Mouse (Mus musculus) CH12.LX (cell line): Measurements from ENCODE around the gene Vim.

Experiments
- CTCF ChIP-seq, 2 experiments: IDR thresholded peaks in 1 of 2; conservative IDR thresholded peaks in 1 of 2; 2 replicates each; pipeline ENCODE4 v1.5.1; 2011 to 2012; ENCODE audit warnings: low read depth in 2 of 2, low read length in 2 of 2, improper control_type of control experiment in 1 of 2, inconsistent platforms in 1 of 2, mild to moderate bottlenecking in 1 of 2, moderate library complexity in 1 of 2
- EP300 ChIP-seq: IDR thresholded peaks from 2 replicates; pipeline ENCODE4 v1.6.1; 2011; ENCODE audit warnings: low read length, improper control_type of control experiment
- HCFC1 ChIP-seq: IDR thresholded peaks from 2 replicates; pipeline ENCODE4 v1.6.1; 2012; ENCODE audit warnings: low read depth, mild to moderate bottlenecking, inconsistent platforms, low read length, improper control_type of control experiment
- IRF4 ChIP-seq: IDR thresholded peaks from 2 replicates; pipeline ENCODE4 v1.6.1; 2014; ENCODE audit warnings: low read depth, mild to moderate bottlenecking, inconsistent platforms, low read length, improper control_type of control experiment
- JUN ChIP-seq: IDR thresholded peaks from 2 replicates; pipeline ENCODE4 v1.6.1; 2011; ENCODE audit warnings: low read depth, mild to moderate bottlenecking, low read length, improper control_type of control experiment, moderate library complexity; ENCODE audit not compliant: insufficient read depth
- POLR2AphosphoS2 ChIP-seq: IDR thresholded peaks from 2 replicates; pipeline ENCODE4 v1.6.1; 2011; ENCODE audit warnings: low read depth, low read length, improper control_type of control experiment
- RCOR1 ChIP-seq: conservative IDR thresholded peaks from 2 replicates; pipeline ENCODE4 v1.6.1; 2012; ENCODE audit warnings: low read depth, mild to moderate bottlenecking, inconsistent platforms, low read length, improper control_type of control experiment
- SMC3 ChIP-seq: IDR thresholded peaks from 2 replicates; pipeline ENCODE4 v1.6.1; 2011; ENCODE audit warnings: low read depth, low read length, improper control_type of control experiment

- TF ChIP-seq SMC3: no peak
- TF ChIP-seq JUN: no peak
- no peak for TF ChIP-seq EP300
- TF ChIP-seq CTCF (conservative IDR thresholded peaks at IDR 0.05 in 1 of 2, IDR thresholded peaks at IDR 0.05 in 1 of 2; ENCODE audit: low read depth in 2 of 2, low read length in 2 of 2): no peak
- no peak; the same call in 1 of the 2 replicates for TF ChIP-seq IRF4
- no peak for TF ChIP-seq RCOR1
- TF ChIP-seq POLR2AphosphoS2: no peak
- peak; percentile 88 for TF ChIP-seq HCFC1
Observed at GRCm38 (mm10) chr2:13544193-13544824, 29.4 kb upstream of the Vim start, which contains the start of gene Trdmt1.
